Mouse (Mus musculus): ENCODE data around the gene Gcnt7. TPM values are rescaled to one million over a fixed set of nuclear protein-coding genes. Genes with fewer than 3 reads are reported as not detected.

Gene Gcnt7
- polyA plus RNA-seq, 1 experiment from 2014 or later: 2.1 TPM

GRCm38 (mm10) chr2:172477860-172478259 is 19.5 kb upstream of the Gcnt7 start:
- H3K4me2 ChIP-seq (replicated peaks): no peak overlapping the region
- 4% methylated on average over 2 of the region's 2 CpGs for WGBS
- no peak overlapping the region for H3K4me3 ChIP-seq (replicated peaks)
- no peak for ATAC-seq (ENCODE audit: insufficient number of reproducible peaks, low FRiP score, low TSS enrichment, low read depth)
- H3K9ac ChIP-seq: no peak overlapping the region
- H3K9me3 ChIP-seq (replicated peaks): no peaks in the 10 kb centered on the region
- no peaks in the 10 kb centered on the region for H3K36me3 ChIP-seq
- H3K4me1 ChIP-seq: peaks cover 16% of the 10 kb centered on the region
- no peaks in the 10 kb centered on the region for H3K27me3 ChIP-seq
- H3K27ac ChIP-seq (replicated peaks): no peak overlapping the region

- H3K27me3 ChIP-seq: no peaks in the 10 kb centered on the region
- no peak overlapping the region for H3K9ac ChIP-seq
- no peak overlapping the region for H3K4me2 ChIP-seq (replicated peaks)
- ATAC-seq (ENCODE audit: insufficient number of reproducible peaks, low FRiP score, low TSS enrichment, low read depth): no peak
- H3K9me3 ChIP-seq (replicated peaks): no peaks in the 10 kb centered on the region
- H3K4me3 ChIP-seq (replicated peaks): no peak overlapping the region
- WGBS: 39% methylated on average over 3 of the region's 3 CpGs
- no peaks in the 10 kb centered on the region for H3K36me3 ChIP-seq
- H3K27ac ChIP-seq (replicated peaks): no peak overlapping the region
- peaks cover 17% of the 10 kb centered on the region for H3K4me1 ChIP-seq
Observed at GRCm38 (mm10) chr2:172477350-172477749, 19.0 kb upstream of the Gcnt7 start.

- H3K27ac ChIP-seq (replicated peaks): no peak overlapping the region
- 21% methylated on average over 10 of the region's 10 CpGs for WGBS
- H3K4me3 ChIP-seq (replicated peaks): no peak overlapping the region
- H3K4me1 ChIP-seq: peaks cover 17% of the 10 kb centered on the region
- no peaks in the 10 kb centered on the region for H3K9me3 ChIP-seq (replicated peaks)
- no peaks in the 10 kb centered on the region for H3K27me3 ChIP-seq
- no peaks in the 10 kb centered on the region for H3K36me3 ChIP-seq
- ATAC-seq (ENCODE audit: insufficient number of reproducible peaks, low FRiP score, low TSS enrichment, low read depth): no peak
- no peak overlapping the region for H3K4me2 ChIP-seq (replicated peaks)
- no peak overlapping the region for H3K9ac ChIP-seq
Observed at GRCm38 (mm10) chr2:172476707-172477260, 18.4 kb upstream of the Gcnt7 start.

GRCm38 (mm10) chr2:172474970-172475369 is 16.6 kb upstream of the Gcnt7 start:
- no peak overlapping the region for H3K4me2 ChIP-seq (replicated peaks)
- 30% methylated on average over 6 of the region's 6 CpGs for WGBS
- H3K4me1 ChIP-seq: peaks cover 17% of the 10 kb centered on the region
- no peaks in the 10 kb centered on the region for H3K36me3 ChIP-seq
- H3K27me3 ChIP-seq: no peaks in the 10 kb centered on the region
- H3K9ac ChIP-seq: no peak overlapping the region
- H3K4me3 ChIP-seq (replicated peaks): no peak overlapping the region
- no peak for ATAC-seq (ENCODE audit: insufficient number of reproducible peaks, low FRiP score, low TSS enrichment, low read depth)
- H3K9me3 ChIP-seq (replicated peaks): no peaks in the 10 kb centered on the region
- no peak overlapping the region for H3K27ac ChIP-seq (replicated peaks)

GRCm38 (mm10) chr2:172473591-172473990 is 15.2 kb upstream of the Gcnt7 start:
- no peak overlapping the region for H3K9ac ChIP-seq
- no peak overlapping the region for H3K4me3 ChIP-seq (replicated peaks)
- peak overlapping the region; percentile 28 for H3K27ac ChIP-seq (replicated peaks)
- no peak for ATAC-seq (ENCODE audit: insufficient number of reproducible peaks, low FRiP score, low TSS enrichment, low read depth)
- H3K4me2 ChIP-seq (replicated peaks): no peak overlapping the region
- peaks cover 13% of the 10 kb centered on the region for H3K36me3 ChIP-seq
- H3K27me3 ChIP-seq: no peaks in the 10 kb centered on the region
- no peaks in the 10 kb centered on the region for H3K9me3 ChIP-seq (replicated peaks)
- WGBS: 35% methylated on average over 8 of the region's 8 CpGs
- peaks cover 17% of the 10 kb centered on the region for H3K4me1 ChIP-seq

- peak within 1 kb of the TSS; percentile 28 for H3K27ac ChIP-seq (replicated peaks)
- H3K4me2 ChIP-seq (replicated peaks): no peak within 1 kb of the TSS
- ATAC-seq (ENCODE audit: insufficient number of reproducible peaks, low FRiP score, low TSS enrichment, low read depth): no peak
- no peaks in the 10 kb centered on the region for H3K27me3 ChIP-seq
- H3K4me3 ChIP-seq (replicated peaks): no peak within 1 kb of the TSS
- peaks cover 13% of the 10 kb centered on the region for H3K4me1 ChIP-seq
- peaks cover 18% of the 10 kb centered on the region for H3K36me3 ChIP-seq
- no peak within 1 kb of the TSS for H3K9ac ChIP-seq
- no peaks in the 10 kb centered on the region for H3K9me3 ChIP-seq (replicated peaks)
- 83% methylated on average over 11 of the region's 11 CpGs for WGBS
Observed at GRCm38 (mm10) chr2:172472318-172472717, 13.9 kb upstream of the Gcnt7 start, which contains the start of gene Fam209. Gene Fam209, plus strand, starts transcription at chr2:172472520.

GRCm38 (mm10) chr2:172468346-172468819 is 10.0 kb upstream of the Gcnt7 start:
- no peak overlapping the region for H3K27ac ChIP-seq (replicated peaks)
- peaks cover 53% of the 10 kb centered on the region for H3K36me3 ChIP-seq
- peaks cover 6% of the 10 kb centered on the region for H3K4me1 ChIP-seq
- no peak overlapping the region for H3K4me3 ChIP-seq (replicated peaks)
- 77% methylated on average over 11 of the region's 11 CpGs for WGBS
- no peaks in the 10 kb centered on the region for H3K9me3 ChIP-seq (replicated peaks)
- peak; percentile 59 for ATAC-seq (ENCODE audit: insufficient number of reproducible peaks, low FRiP score, low TSS enrichment, low read depth)
- H3K9ac ChIP-seq: no peak overlapping the region
- no peak overlapping the region for H3K4me2 ChIP-seq (replicated peaks)
- H3K27me3 ChIP-seq: no peaks in the 10 kb centered on the region

- H3K4me3 ChIP-seq (replicated peaks): no peak overlapping the region
- no peak overlapping the region for H3K4me2 ChIP-seq (replicated peaks)
- H3K27me3 ChIP-seq: no peaks in the 10 kb centered on the region
- H3K27ac ChIP-seq (replicated peaks): no peak overlapping the region
- no peak overlapping the region for H3K9ac ChIP-seq
- 94% methylated on average over 5 of the region's 5 CpGs for WGBS
- no peaks in the 10 kb centered on the region for H3K9me3 ChIP-seq (replicated peaks)
- ATAC-seq (ENCODE audit: insufficient number of reproducible peaks, low FRiP score, low TSS enrichment, low read depth): no peak
- peaks cover 64% of the 10 kb centered on the region for H3K36me3 ChIP-seq
- H3K4me1 ChIP-seq: no peaks in the 10 kb centered on the region
Observed at GRCm38 (mm10) chr2:172467206-172467605, 8.8 kb upstream of the Gcnt7 start.

- Histone ChIP-seq H3K27ac (replicated peaks) (no peak overlapping the region), H3K4me3 (replicated peaks) (no peak overlapping the region), H3K9ac (no peak overlapping the region), H3K36me3 (peaks cover 68% of the 10 kb centered on the region), H3K9me3 (replicated peaks) (no peaks in the 10 kb centered on the region), H3K4me2 (replicated peaks) (no peak overlapping the region), H3K4me1 (no peaks in the 10 kb centered on the region), H3K27me3 (no peaks in the 10 kb centered on the region)
- no peak for ATAC-seq (ENCODE audit: insufficient number of reproducible peaks, low FRiP score, low TSS enrichment, low read depth)
- 85% methylated on average over 11 of the region's 11 CpGs for WGBS
Observed at GRCm38 (mm10) chr2:172466427-172467132, 8.2 kb upstream of the Gcnt7 start.

GRCm38 (mm10) chr2:172462813-172463212 is 4.4 kb upstream of the Gcnt7 start:
- Histone ChIP-seq H3K4me1 (no peaks in the 10 kb centered on the region), H3K27ac (replicated peaks) (no peak overlapping the region), H3K9ac (no peak overlapping the region), H3K36me3 (peaks cover 64% of the 10 kb centered on the region), H3K27me3 (no peaks in the 10 kb centered on the region), H3K4me3 (replicated peaks) (no peak overlapping the region), H3K9me3 (replicated peaks) (no peaks in the 10 kb centered on the region), H3K4me2 (replicated peaks) (no peak overlapping the region)
- no peak for ATAC-seq (ENCODE audit: insufficient number of reproducible peaks, low FRiP score, low TSS enrichment, low read depth)
- 89% methylated on average over 4 of the region's 4 CpGs for WGBS

GRCm38 (mm10) chr2:172460647-172461046 is 2.3 kb upstream of the Gcnt7 start:
- Histone ChIP-seq H3K36me3 (peaks cover 65% of the 10 kb centered on the region), H3K27ac (replicated peaks) (no peak overlapping the region), H3K9me3 (replicated peaks) (no peaks in the 10 kb centered on the region), H3K27me3 (no peaks in the 10 kb centered on the region), H3K9ac (no peak overlapping the region), H3K4me1 (no peaks in the 10 kb centered on the region), H3K4me3 (replicated peaks) (no peak overlapping the region), H3K4me2 (replicated peaks) (no peak overlapping the region)
- 45% methylated on average over 2 of the region's 2 CpGs for WGBS
- no peak for ATAC-seq (ENCODE audit: insufficient number of reproducible peaks, low FRiP score, low TSS enrichment, low read depth)

- Histone ChIP-seq H3K4me3 (replicated peaks) (no peak overlapping the region), H3K9ac (no peak overlapping the region), H3K36me3 (peaks cover 77% of the 10 kb centered on the region), H3K27ac (replicated peaks) (no peak overlapping the region), H3K4me1 (no peaks in the 10 kb centered on the region), H3K9me3 (replicated peaks) (no peaks in the 10 kb centered on the region), H3K4me2 (replicated peaks) (no peak overlapping the region), H3K27me3 (no peaks in the 10 kb centered on the region)
- no peak for ATAC-seq (ENCODE audit: insufficient number of reproducible peaks, low FRiP score, low TSS enrichment, low read depth)
- 88% methylated on average over 10 of the region's 10 CpGs for WGBS
Observed at GRCm38 (mm10) chr2:172452458-172452857, 5.9 kb downstream of the Gcnt7 start.

Measured in embryonic facial prominence, embryonic 15.5 days (tissue).